Mouse (Mus musculus) R1 (cell line): ENCODE results near the gene Ppie.

Source experiments
- DNase-seq: peaks from one replicate; pipeline ENCODE4 v3.0.0-alpha.2; 2018; ENCODE audit warnings: low read depth, low spot score

Gene Ppie

GRCm38 (mm10) chr4:123139513-123140154 is at the start of gene Ppie:
Gene Ppie, minus strand, starts transcription at chr4:123139951.
- peak; percentile 90 for DNase-seq

- DNase-seq = no peak
Observed at GRCm38 (mm10) chr4:123184816-123185215, 45.1 kb upstream of the Ppie start.

- peak; percentile 92 for DNase-seq
Observed at GRCm38 (mm10) chr4:123183239-123184056, 43.7 kb upstream of the Ppie start.

GRCm38 (mm10) chr4:123182328-123183238 is 42.8 kb upstream of the Ppie start, which contains the start of gene Hpcal4:
Gene Hpcal4, plus strand, starts transcription at chr4:123183227.
- DNase-seq = peak; percentile 89

GRCm38 (mm10) chr4:123171811-123172210 is 32.1 kb upstream of the Ppie start:
- DNase-seq = peak; percentile 39

- DNase-seq = no peak
Observed at GRCm38 (mm10) chr4:123164157-123164556, 24.4 kb upstream of the Ppie start.

GRCm38 (mm10) chr4:123162305-123162917 is 22.7 kb upstream of the Ppie start:
- peak; percentile 47 for DNase-seq

- peak; percentile 71 for DNase-seq
Observed at GRCm38 (mm10) chr4:123161251-123161650, 21.5 kb upstream of the Ppie start.

- DNase-seq = no peak
Observed at GRCm38 (mm10) chr4:123160571-123160970, 20.8 kb upstream of the Ppie start.

- no peak for DNase-seq
Observed at GRCm38 (mm10) chr4:123155840-123156239, 16.1 kb upstream of the Ppie start.

GRCm38 (mm10) chr4:123155427-123155826 is 15.7 kb upstream of the Ppie start:
- DNase-seq = no peak

GRCm38 (mm10) chr4:123155004-123155403 is 15.3 kb upstream of the Ppie start:
- DNase-seq = peak; percentile 48

GRCm38 (mm10) chr4:123152976-123153375 is 13.2 kb upstream of the Ppie start:
- DNase-seq = no peak

- DNase-seq = peak; percentile 42
Observed at GRCm38 (mm10) chr4:123152003-123152402, 12.3 kb upstream of the Ppie start.

GRCm38 (mm10) chr4:123147446-123148150 is 7.8 kb upstream of the Ppie start:
- no peak for DNase-seq

GRCm38 (mm10) chr4:123137551-123137950 is 2.2 kb downstream of the Ppie start:
- DNase-seq = no peak

GRCm38 (mm10) chr4:123127051-123127450 is 12.7 kb downstream of the Ppie start:
- DNase-seq = no peak

GRCm38 (mm10) chr4:123126626-123127025 is 13.1 kb downstream of the Ppie start:
- no peak for DNase-seq

- no peak for DNase-seq
Observed at GRCm38 (mm10) chr4:123121286-123121685, 18.5 kb downstream of the Ppie start.

GRCm38 (mm10) chr4:123116640-123117039 is 23.1 kb downstream of the Ppie start:
- peak; percentile 36 for DNase-seq

GRCm38 (mm10) chr4:123116011-123116410 is 23.7 kb downstream of the Ppie start, which contains the start of gene Oxct2b:
Gene Oxct2b, plus strand, starts transcription at chr4:123116266.
- peak; percentile 19 for DNase-seq
